Mouse (Mus musculus): ENCODE measurements at regions not wholly inside any gene's neighbourhood (a gene's known extent, or its start where the extent isn't known, plus 50 kb on each side); places are given as distances from the start of the nearest gene placed in this dataset.

DNA sequence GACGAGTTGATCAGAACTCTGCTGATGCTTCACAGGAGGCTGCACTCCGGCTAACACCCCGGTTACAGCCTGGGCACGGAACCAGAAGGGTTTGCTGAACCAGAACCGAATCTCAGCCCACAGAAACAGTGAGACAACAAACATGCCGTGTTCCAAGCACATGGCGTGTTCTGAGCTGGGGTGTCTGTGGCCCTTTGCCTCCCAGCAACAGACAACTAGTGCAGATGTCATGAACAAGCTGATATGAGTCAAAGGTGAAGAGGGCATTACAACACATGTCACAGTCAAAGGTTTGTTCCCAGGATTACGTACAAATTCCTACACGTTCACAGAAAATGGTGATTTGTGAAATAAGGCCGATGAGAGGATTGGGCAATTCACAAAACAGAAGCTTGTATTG lies 61.8 kb upstream of the Plcb1 start:
- no peaks in the 10 kb centered on the region for H3K4me1 ChIP-seq (ENCODE audit: control insufficient read depth in 1 of 2, insufficient read depth in 2 of 2, low read length in 2 of 2)
- no peak for DNase-seq (ENCODE audit: low read depth, low spot score)
- no peaks in the 10 kb centered on the region for H3K9me3 ChIP-seq (replicated peaks; ENCODE audit: insufficient read depth, low read length)
- no peaks in the 10 kb centered on the region for H3K79me2 ChIP-seq (ENCODE audit: control insufficient read depth, insufficient read depth, low read length, poor library complexity)
- no peak overlapping the region for H3K27ac ChIP-seq (ENCODE audit: control insufficient read depth, low read depth, low read length)
- no peak for TF ChIP-seq E2F4 (IDR thresholded peaks at IDR 0.05; ENCODE audit: borderline replicate concordance, low read depth, low read length)
- TF ChIP-seq NRF1 (IDR thresholded peaks at IDR 0.05; ENCODE audit: insufficient read depth, low read depth, low read length, poor library complexity, severe bottlenecking), result no peak
- H3K36me3 ChIP-seq (ENCODE audit: control insufficient read depth in 1 of 2, insufficient read depth in 2 of 2, low read length in 2 of 2), result no peaks in the 10 kb centered on the region
- no peak overlapping the region for H3K4me3 ChIP-seq (ENCODE audit: control insufficient read depth in 1 of 2, insufficient read depth in 1 of 2, low read depth in 2 of 2, low read length in 2 of 2)
- H3K27me3 ChIP-seq (ENCODE audit: control insufficient read depth in 1 of 2, insufficient read depth in 2 of 2, low read length in 2 of 2), result no peaks in the 10 kb centered on the region; a peak in 1 of 4 replicates
- H3K9ac ChIP-seq (ENCODE audit: control insufficient read depth, low read depth, low read length, poor library complexity, severe bottlenecking), result no peak overlapping the region

GRCm38 (mm10) chr2:134717815-134718362 lies 68.0 kb upstream of the Plcb1 start:
- Histone ChIP-seq H3K9ac (ENCODE audit: control insufficient read depth, low read depth, low read length, poor library complexity, severe bottlenecking) (no peak overlapping the region), H3K27me3 (ENCODE audit: control insufficient read depth in 1 of 2, insufficient read depth in 2 of 2, low read length in 2 of 2) (no peaks in the 10 kb centered on the region; a peak in 1 of 4 replicates), H3K4me1 (ENCODE audit: control insufficient read depth in 1 of 2, insufficient read depth in 2 of 2, low read length in 2 of 2) (peaks cover 0 to 9% of the 10 kb centered on the region in 2 experiments; a peak in 2 of 4 replicates), H3K27ac (ENCODE audit: control insufficient read depth, low read depth, low read length) (no peak overlapping the region), H3K79me2 (ENCODE audit: control insufficient read depth, insufficient read depth, low read length, poor library complexity) (no peaks in the 10 kb centered on the region), H3K36me3 (ENCODE audit: control insufficient read depth in 1 of 2, insufficient read depth in 2 of 2, low read length in 2 of 2) (peaks cover 0 to 8% of the 10 kb centered on the region in 2 experiments; a peak in 2 of 4 replicates), H3K4me3 (ENCODE audit: control insufficient read depth in 1 of 2, insufficient read depth in 1 of 2, low read depth in 2 of 2, low read length in 2 of 2) (no peak overlapping the region), H3K9me3 (replicated peaks; ENCODE audit: insufficient read depth, low read length) (no peaks in the 10 kb centered on the region)
- TF ChIP-seq MAZ (IDR thresholded peaks at IDR 0.05; ENCODE audit: low read depth, low read length) (no peak), SIN3A (IDR thresholded peaks at IDR 0.05; ENCODE audit: low read length) (no peak), CHD2 (IDR thresholded peaks at IDR 0.05; ENCODE audit: low read length) (no peak), MAFK (IDR thresholded peaks at IDR 0.05; ENCODE audit: borderline replicate concordance, low read depth, low read length) (no peak), SMC3 (IDR thresholded peaks at IDR 0.05; ENCODE audit: low read depth, low read length) (no peak), ZNF384 (IDR thresholded peaks at IDR 0.05; ENCODE audit: low read depth, low read length) (no peak), POLR2A (IDR thresholded peaks at IDR 0.05; ENCODE audit: control insufficient read depth in 1 of 2, insufficient read depth in 1 of 2, low read depth in 1 of 2, low read length in 2 of 2, poor library complexity in 1 of 2) (no peak), JUND (IDR thresholded peaks at IDR 0.05; ENCODE audit: low read depth, low read length) (no peak), ELF1 (IDR thresholded peaks at IDR 0.05; ENCODE audit: low read depth, low read length) (no peak), EP300 (IDR thresholded peaks at IDR 0.05; ENCODE audit: low read depth in 1 of 2, low read length in 2 of 2) (no peak), RCOR1 (IDR thresholded peaks at IDR 0.05; ENCODE audit: low read depth, low read length) (no peak), E2F4 (IDR thresholded peaks at IDR 0.05; ENCODE audit: borderline replicate concordance, low read depth, low read length) (no peak), BHLHE40 (IDR thresholded peaks at IDR 0.05; ENCODE audit: borderline replicate concordance, low read depth, low read length) (no peak)
- no peak for DNase-seq (ENCODE audit: low read depth, low spot score)

DNA sequence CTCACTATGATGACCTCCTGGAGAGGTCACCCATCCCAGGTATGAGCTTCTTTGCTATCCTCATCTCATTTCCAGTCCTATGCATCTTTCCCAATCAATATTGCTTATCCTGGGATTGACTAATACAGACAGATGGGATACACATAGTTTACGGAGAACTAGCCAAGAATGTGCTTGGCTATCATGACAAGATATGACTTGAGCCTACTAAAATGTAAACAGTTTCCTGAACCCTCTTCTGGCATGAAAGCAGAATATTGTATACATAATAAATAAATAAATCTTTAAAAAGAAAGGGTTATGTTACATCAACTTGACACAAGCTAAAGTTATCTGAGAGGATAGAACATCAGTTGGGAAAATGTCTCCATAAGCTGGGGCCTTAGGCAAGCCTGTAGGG lies 69.3 kb upstream of the Plcb1 start:
- TF ChIP-seq MEF2A (IDR thresholded peaks at IDR 0.05; ENCODE audit: extremely low read depth, insufficient replicate concordance, low read depth, low read length, poor library complexity, severe bottlenecking) (no peak), E2F4 (IDR thresholded peaks at IDR 0.05; ENCODE audit: borderline replicate concordance, low read depth, low read length) (no peak), NRF1 (IDR thresholded peaks at IDR 0.05; ENCODE audit: insufficient read depth, low read depth, low read length, poor library complexity, severe bottlenecking) (no peak), SIN3A (IDR thresholded peaks at IDR 0.05; ENCODE audit: low read length) (no peak), HCFC1 (IDR thresholded peaks at IDR 0.05; ENCODE audit: low read depth, low read length) (no peak), RCOR1 (IDR thresholded peaks at IDR 0.05; ENCODE audit: low read depth, low read length) (no peak), ZMIZ1 (IDR thresholded peaks at IDR 0.05; ENCODE audit: low read depth, low read length) (no peak), CHD2 (IDR thresholded peaks at IDR 0.05; ENCODE audit: low read length) (no peak), SMC3 (IDR thresholded peaks at IDR 0.05; ENCODE audit: low read depth, low read length) (no peak)
- no peak overlapping the region for H3K9ac ChIP-seq (ENCODE audit: control insufficient read depth, low read depth, low read length, poor library complexity, severe bottlenecking)
- H3K4me1 ChIP-seq (ENCODE audit: control insufficient read depth in 1 of 2, insufficient read depth in 2 of 2, low read length in 2 of 2), result peaks cover 0 to 9% of the 10 kb centered on the region in 2 experiments; a peak in 2 of 4 replicates
- H3K27ac ChIP-seq (ENCODE audit: control insufficient read depth, low read depth, low read length), result no peak overlapping the region
- H3K9me3 ChIP-seq (replicated peaks; ENCODE audit: insufficient read depth, low read length), result no peaks in the 10 kb centered on the region
- H3K36me3 ChIP-seq (ENCODE audit: control insufficient read depth in 1 of 2, insufficient read depth in 2 of 2, low read length in 2 of 2), result peaks cover 0 to 8% of the 10 kb centered on the region in 2 experiments; a peak in 2 of 4 replicates
- H3K4me3 ChIP-seq (ENCODE audit: control insufficient read depth in 1 of 2, insufficient read depth in 1 of 2, low read depth in 2 of 2, low read length in 2 of 2), result no peak overlapping the region
- H3K79me2 ChIP-seq (ENCODE audit: control insufficient read depth, insufficient read depth, low read length, poor library complexity), result no peaks in the 10 kb centered on the region
- DNase-seq (ENCODE audit: low read depth, low spot score), result no peak
- no peaks in the 10 kb centered on the region; a peak in 1 of 4 replicates for H3K27me3 ChIP-seq (ENCODE audit: control insufficient read depth in 1 of 2, insufficient read depth in 2 of 2, low read length in 2 of 2)
